Mouse (Mus musculus) limb, embryonic 10.5 days (tissue): ENCODE results near the gene Srcin1. TPM values are rescaled to one million over a fixed set of nuclear protein-coding genes. Genes with fewer than 3 reads are reported as not detected.

Source experiments
- DNase-seq: peaks from one replicate; pipeline ENCODE4 v3.0.0-alpha.2; 2017; ENCODE audit warnings: low spot score
- H3K27ac ChIP-seq: fragments of 300-500 bp; sonication (generic); 2 replicates; pipeline ENCODE4 v1.5.1; 2016; ENCODE audit warnings: mild to moderate bottlenecking
- H3K27me3 ChIP-seq: fragments of 300-500 bp; sonication (generic); 2 replicates; pipeline ENCODE4 v1.6.1; 2016; ENCODE audit warnings: low read depth, mild to moderate bottlenecking; ENCODE audit not compliant: poor library complexity, severe bottlenecking
- H3K36me3 ChIP-seq: fragments of 300-500 bp; sonication (generic); 2 replicates; pipeline ENCODE4 v1.6.1; 2016; ENCODE audit warnings: mild to moderate bottlenecking, moderate library complexity
- H3K4me1 ChIP-seq: fragments of 300-500 bp; sonication (generic); 2 replicates; pipeline ENCODE4 v1.6.1; 2016
- H3K4me3 ChIP-seq: fragments of 300-500 bp; sonication (generic); 2 replicates; pipeline ENCODE4 v1.5.1; 2016; ENCODE audit warnings: mild to moderate bottlenecking, moderate library complexity
- H3K9me3 ChIP-seq: fragments of 300-500 bp; sonication (generic); replicated peaks from 2 replicates; pipeline ENCODE4 v1.6.1; 2016; ENCODE audit warnings: mild to moderate bottlenecking
- WGBS: fragments of 180-500 bp; shearing (Covaris S2); methylation state at CpG from one replicate; pipeline ENCODE4 v1.1.7; 2016; 5-methylcytosine and 5-hydroxymethylcytosine counted together
- polyA plus RNA-seq: library from polyadenylated mRNA; unstranded; fragments of >200 nt; fragmentation: Nextera tagmentation; extraction: Ambion mirVana; gene quantifications from 2 replicates; pipeline ENCODE4 v1.2.1, GENCODE M21; 2016

Gene Srcin1
- 0.24 and 0.25 TPM in 2 replicates for polyA plus RNA-seq

DNA sequence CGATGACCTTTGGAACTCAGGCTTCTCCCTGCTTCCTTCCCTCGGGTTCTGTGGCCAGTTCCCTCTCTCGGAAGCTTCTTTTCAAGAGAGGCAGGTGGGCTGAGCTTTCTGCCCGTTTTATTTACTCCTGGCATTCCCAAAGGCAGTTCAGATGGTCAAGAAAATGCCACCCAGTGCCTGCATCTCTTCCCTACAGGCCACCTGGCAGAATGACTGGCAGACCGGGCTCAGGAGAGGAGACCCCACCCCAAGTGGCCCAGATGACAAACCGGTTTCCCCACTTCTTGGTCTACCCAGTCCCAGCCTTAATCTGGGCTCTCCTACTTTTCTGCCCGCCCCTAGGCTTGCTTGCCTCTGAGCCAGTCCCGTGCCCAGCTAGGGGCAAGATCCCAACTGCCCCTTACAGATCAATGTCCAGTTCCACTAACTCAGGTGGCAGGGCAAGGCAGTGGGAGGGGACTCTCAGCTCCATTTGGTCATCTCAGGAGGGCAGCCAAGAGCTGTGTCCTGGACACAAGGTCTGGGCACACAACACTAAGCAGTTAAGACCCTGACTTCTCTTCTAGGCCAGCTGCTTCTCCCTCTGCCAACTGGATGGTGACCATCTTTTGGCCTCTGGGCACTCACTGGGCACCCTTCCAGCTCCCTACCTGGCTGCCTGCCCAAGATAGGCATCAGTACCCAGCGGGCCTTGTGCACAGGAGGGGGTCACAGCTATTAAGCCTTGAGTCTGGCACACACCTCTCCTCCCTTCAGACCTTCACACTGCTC lies at the start of gene Srcin1:
Srcin1 (minus strand) TSS at position 51 of the 771 bp plus-strand sequence.
- H3K4me1 ChIP-seq, result peaks cover 46% of the 10 kb centered on the region
- H3K4me3 ChIP-seq, result peak within 1 kb of the TSS; percentile 78
- peaks cover 96% of the 10 kb centered on the region for H3K27me3 ChIP-seq
- no peaks in the 10 kb centered on the region for H3K9me3 ChIP-seq
- H3K36me3 ChIP-seq, result no peaks in the 10 kb centered on the region
- WGBS, result 25% methylated on average over 9 of the region's 9 CpGs
- H3K27ac ChIP-seq, result peak within 1 kb of the TSS; percentile 85
- DNase-seq, result no peak

DNA sequence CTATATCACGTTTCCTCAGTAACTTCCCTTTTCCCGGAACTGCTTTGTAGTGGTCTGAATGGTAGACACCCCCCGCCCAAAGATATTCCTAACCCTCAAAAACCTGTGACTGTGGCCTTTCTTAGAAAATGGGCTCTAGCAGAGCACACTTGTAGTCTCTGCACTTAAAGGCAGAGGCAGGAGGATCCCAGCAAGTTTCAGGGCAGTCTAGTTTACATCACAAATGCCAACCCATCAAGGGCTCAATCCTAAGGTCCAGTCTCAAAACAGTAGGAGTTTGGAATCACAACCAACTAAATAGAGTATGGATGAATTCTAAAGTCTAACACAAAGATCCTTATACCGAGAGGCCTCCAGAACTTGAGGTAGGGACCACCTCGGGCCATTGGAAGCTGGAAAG lies 49.6 kb upstream of the Srcin1 start:
- 78% methylated on average over 5 of the region's 5 CpGs for WGBS
- Histone ChIP-seq H3K27me3 (peaks cover 62% of the 10 kb centered on the region), H3K4me3 (no peak overlapping the region), H3K4me1 (peaks cover 47% of the 10 kb centered on the region), H3K27ac (no peak overlapping the region), H3K36me3 (no peaks in the 10 kb centered on the region), H3K9me3 (no peaks in the 10 kb centered on the region)
- DNase-seq, result no peak

DNA sequence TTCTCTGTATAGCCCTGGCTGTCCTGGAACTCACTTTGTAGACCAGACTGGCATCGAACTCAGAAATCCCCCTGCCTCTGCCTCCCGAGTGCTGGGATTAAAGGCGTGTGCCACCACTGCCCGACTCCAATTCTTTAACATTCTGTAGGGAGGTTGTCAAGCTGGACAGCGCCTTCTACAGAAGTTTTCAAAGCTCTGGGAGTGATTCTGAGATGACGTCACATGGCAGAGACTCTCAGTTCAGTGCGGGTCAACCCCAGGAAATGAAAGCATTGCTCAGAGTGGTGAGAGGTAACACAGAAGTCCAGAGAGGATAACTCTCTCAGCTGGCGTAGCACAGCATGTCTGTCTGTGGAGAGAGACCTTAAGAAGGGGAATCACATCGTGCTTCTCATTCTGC lies 47.2 kb upstream of the Srcin1 start:
- peaks cover 62% of the 10 kb centered on the region for H3K27me3 ChIP-seq
- H3K9me3 ChIP-seq, result no peaks in the 10 kb centered on the region
- no peak for DNase-seq
- no peak overlapping the region for H3K4me3 ChIP-seq
- H3K27ac ChIP-seq, result no peak overlapping the region
- WGBS, result 64% methylated on average over 9 of the region's 9 CpGs
- H3K4me1 ChIP-seq, result peaks cover 28% of the 10 kb centered on the region
- H3K36me3 ChIP-seq, result no peaks in the 10 kb centered on the region

DNA sequence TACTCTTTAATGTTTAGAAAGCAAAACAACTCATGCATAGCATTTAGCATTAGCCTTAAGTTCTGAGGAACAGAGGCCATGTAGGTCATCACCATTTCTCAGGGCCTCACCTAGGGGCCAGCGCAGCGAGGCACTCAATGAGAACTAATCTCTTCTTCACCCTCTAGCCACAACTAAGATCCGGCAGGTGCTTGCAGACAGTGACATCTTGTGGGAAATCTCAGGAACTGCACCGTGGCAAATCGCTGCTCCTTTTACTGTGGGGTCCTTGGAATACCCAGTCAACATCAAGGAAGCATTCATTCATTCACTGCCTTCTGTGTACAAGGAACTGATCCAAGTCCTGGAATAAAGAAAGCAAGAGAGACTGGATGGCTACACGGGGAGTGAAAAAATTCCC lies 46.5 kb upstream of the Srcin1 start:
- Histone ChIP-seq H3K9me3 (no peaks in the 10 kb centered on the region), H3K27me3 (peaks cover 62% of the 10 kb centered on the region), H3K4me1 (peaks cover 20% of the 10 kb centered on the region), H3K4me3 (no peak overlapping the region), H3K27ac (no peak overlapping the region), H3K36me3 (no peaks in the 10 kb centered on the region)
- WGBS, result 2% methylated on average over 6 of the region's 6 CpGs
- peak; percentile 81 for DNase-seq

DNA sequence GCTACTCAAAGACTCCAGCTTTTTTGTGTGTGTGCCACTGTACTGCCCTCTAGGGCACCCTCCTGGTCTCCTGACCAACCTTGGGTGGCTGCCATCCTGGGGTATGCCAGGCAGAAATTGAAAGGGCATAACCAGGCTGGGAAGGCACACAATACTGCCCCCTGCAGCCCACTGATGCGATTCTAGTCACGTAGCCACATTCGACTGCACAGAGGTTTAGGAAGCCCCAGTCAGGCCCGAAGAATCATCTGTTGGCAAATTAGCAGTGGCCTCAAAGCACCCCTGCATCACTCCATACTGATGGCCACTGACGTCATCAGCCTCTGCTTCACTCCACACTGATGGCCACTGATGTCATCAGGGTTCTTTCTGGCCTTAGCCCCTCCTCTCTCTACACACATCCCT lies 43.4 kb upstream of the Srcin1 start:
- Histone ChIP-seq H3K4me1 (peaks cover 3% of the 10 kb centered on the region; the same call in 1 of the 2 replicates), H3K9me3 (no peaks in the 10 kb centered on the region), H3K27me3 (peaks cover 52% of the 10 kb centered on the region), H3K4me3 (no peak overlapping the region), H3K36me3 (no peaks in the 10 kb centered on the region), H3K27ac (no peak overlapping the region)
- DNase-seq, result no peak
- WGBS, result 57% methylated on average over 5 of the region's 5 CpGs

DNA sequence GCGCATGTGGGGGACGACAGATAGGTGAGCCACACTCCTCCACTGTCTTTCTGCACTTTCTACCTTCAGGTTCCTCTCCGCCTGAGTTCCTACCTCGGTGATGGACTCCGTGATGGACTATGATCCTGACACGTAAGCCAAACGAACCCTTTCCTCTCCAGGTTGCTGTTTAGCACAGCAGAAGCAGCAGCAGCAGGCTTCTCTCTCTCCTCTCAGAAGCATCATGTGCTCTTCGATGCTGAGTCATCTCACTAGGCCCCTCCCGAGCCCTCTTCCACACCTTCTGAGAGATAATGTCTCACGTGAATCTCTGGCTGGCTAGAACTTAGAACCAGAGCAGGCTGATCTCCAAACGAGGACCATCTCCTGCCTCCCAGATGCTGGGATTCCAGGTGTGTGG lies 42.4 kb upstream of the Srcin1 start:
- 45% methylated on average over 11 of the region's 11 CpGs for WGBS
- H3K36me3 ChIP-seq, result no peaks in the 10 kb centered on the region

DNA sequence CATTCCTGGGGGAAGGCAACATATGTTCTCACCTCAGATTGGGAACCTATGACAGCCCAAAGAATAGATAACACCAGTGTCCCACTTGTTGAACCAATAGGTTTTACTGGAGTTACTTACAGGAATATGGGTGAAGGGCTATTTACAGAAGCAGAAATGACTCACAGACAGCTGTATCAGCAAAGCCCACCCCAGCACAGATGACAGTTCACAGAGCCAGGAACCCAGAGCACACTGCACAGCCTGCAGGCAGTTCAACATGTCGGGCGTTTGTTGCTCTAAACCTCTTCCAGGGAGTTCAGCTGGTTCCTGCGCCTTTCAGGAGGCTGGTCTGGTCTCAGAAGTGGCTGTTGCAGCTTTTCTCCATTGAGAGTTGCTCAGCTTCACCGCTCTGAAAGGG lies 39.3 kb upstream of the Srcin1 start:
- Histone ChIP-seq H3K27ac (no peak overlapping the region), H3K9me3 (no peaks in the 10 kb centered on the region), H3K27me3 (peaks cover 46% of the 10 kb centered on the region), H3K36me3 (no peaks in the 10 kb centered on the region), H3K4me1 (peaks cover 3% of the 10 kb centered on the region; the same call in 1 of the 2 replicates), H3K4me3 (no peak overlapping the region)
- no peak for DNase-seq
- WGBS, result 83% methylated on average over 4 of the region's 4 CpGs

More for the DNA sequence above, 42.4 kb upstream of the Srcin1 start:
- Histone ChIP-seq H3K9me3 (no peaks in the 10 kb centered on the region), H3K27ac (no peak overlapping the region), H3K27me3 (peaks cover 42% of the 10 kb centered on the region), H3K4me1 (peaks cover 3% of the 10 kb centered on the region; the same call in 1 of the 2 replicates), H3K4me3 (no peak overlapping the region)
- no peak for DNase-seq

DNA sequence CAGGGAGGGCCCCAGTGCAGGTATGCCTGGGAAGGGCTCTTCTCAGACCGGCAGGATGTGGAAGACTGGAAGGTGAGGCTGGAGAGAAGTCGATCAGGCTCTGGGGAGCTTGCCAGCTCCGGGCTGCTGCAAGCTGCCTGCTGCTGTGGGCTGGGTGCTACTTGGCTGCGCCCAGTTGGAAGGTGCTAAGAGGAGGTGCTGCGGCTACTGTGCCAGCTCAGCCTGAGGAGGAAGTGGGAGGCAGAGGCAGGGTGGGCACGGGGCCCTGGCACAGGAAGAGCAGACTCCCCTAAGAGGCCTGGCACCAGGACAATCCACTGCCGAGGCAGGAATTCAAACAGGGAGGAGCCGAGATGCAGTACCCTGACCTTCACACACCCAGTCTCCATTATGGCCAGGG lies 35.1 kb upstream of the Srcin1 start:
- Histone ChIP-seq H3K27me3 (peaks cover 11% of the 10 kb centered on the region; the same call in 1 of the 2 replicates), H3K4me3 (no peak overlapping the region), H3K36me3 (no peaks in the 10 kb centered on the region), H3K9me3 (no peaks in the 10 kb centered on the region), H3K27ac (no peak overlapping the region), H3K4me1 (no peaks in the 10 kb centered on the region)
- DNase-seq, result no peak
- 74% methylated on average over 8 of the region's 8 CpGs for WGBS

DNA sequence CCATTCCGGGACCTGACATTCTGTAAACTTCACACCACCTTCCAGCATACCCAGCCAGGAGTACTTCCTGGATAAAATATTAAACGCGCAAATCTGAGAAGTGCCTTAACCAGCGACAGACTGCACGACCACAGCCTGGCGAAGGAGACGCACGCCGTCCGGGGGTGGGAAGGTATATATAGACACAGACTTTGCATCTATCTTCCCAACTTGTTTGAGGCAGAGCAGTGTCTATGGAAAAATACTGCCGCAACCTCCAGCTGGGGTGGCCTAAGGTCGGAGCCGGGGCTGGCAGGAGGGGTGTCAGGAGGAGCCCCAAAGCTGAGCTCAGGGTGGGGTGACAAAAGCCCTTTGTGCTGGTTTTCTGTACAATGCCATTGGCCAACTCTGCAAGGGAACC lies 33.8 kb upstream of the Srcin1 start:
- 94% methylated on average over 13 of the region's 13 CpGs for WGBS
- Histone ChIP-seq H3K27me3 (peaks cover 9% of the 10 kb centered on the region; the same call in 1 of the 2 replicates), H3K4me3 (no peak overlapping the region), H3K27ac (no peak overlapping the region), H3K4me1 (no peaks in the 10 kb centered on the region), H3K36me3 (no peaks in the 10 kb centered on the region), H3K9me3 (no peaks in the 10 kb centered on the region)
- no peak for DNase-seq

DNA sequence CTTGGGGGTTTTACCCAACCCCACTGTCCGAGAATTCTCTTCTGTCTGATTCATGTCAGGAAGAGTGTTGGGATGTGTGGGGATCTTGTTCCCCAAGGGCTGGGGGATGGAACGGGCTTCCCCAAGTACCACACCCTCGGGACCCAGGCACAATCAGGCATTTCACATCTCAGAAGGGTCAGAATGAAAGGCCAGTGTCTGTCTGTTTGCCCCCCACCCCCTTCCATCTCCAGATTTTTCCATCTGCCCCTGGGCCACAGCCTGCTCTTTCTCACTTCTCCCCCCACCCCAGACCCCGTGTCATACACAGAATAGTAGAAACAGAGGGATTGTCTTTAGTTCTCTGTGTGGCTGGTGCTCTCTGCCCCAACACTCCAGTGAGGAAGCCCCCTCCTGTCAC lies 32.9 kb upstream of the Srcin1 start:
- Histone ChIP-seq H3K9me3 (no peaks in the 10 kb centered on the region), H3K4me3 (no peak overlapping the region), H3K36me3 (no peaks in the 10 kb centered on the region), H3K4me1 (no peaks in the 10 kb centered on the region), H3K27ac (no peak overlapping the region), H3K27me3 (peaks cover 9% of the 10 kb centered on the region; the same call in 1 of the 2 replicates)
- DNase-seq, result no peak
- WGBS, result 79% methylated on average over 4 of the region's 4 CpGs

DNA sequence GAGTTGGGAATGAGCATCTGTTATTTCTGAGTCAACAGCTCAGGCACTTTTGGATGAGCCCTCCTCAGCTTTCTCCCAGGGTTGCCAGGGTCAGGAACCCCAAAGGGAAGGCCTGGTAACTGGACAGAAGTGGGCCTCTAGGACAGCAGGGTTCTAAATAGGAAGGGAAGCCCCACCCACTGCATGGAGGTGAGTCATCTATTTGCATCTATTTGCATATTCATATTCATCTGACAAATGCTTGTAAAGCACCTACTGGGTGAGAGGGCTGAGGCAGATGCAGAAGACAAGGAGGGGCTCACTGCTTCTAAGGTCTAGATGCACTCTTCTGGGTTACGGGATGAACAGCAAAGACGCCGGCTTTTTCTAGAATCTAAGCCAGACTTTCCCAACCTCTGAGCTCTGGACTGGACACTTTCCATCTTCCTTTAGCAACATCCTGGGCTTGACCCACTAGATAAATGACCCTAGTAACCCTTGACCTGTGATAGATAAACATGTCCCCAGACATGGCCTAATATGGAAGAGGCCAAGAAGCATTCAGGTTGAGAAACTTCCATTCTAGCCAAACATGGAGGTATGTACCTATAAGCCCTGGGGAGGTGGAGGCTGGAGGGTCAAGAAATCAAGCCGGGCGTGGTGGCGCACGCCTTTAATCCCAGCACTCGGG lies 31.2 kb upstream of the Srcin1 start:
- 96% methylated on average over 8 of the region's 8 CpGs for WGBS
- DNase-seq, result no peak

DNA sequence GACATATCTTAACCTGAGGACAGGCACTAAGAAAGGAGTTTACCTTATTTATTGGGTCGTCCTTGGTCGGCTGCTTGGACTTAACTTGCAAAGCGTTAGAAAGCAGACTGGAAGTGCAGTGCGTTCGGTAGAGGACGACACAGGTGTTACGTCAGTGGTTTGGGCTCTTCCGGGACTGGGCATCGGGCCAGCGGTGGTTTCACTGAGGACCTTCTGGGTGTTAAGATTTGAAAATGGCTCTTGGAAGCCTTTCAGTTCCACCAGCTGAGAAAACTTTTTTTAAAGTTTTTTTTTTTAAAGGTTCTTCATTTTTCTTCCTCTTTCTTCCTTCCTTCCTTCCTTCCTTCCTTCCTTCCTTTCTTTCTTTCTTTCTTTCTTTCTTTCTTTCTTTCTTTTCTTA lies 27.9 kb upstream of the Srcin1 start:
- WGBS, result 78% methylated on average over 10 of the region's 10 CpGs
- Histone ChIP-seq H3K9me3 (no peaks in the 10 kb centered on the region), H3K4me1 (no peaks in the 10 kb centered on the region), H3K4me3 (no peak overlapping the region), H3K36me3 (no peaks in the 10 kb centered on the region), H3K27me3 (peaks cover 5% of the 10 kb centered on the region; the same call in 1 of the 2 replicates), H3K27ac (no peak overlapping the region)
- no peak for DNase-seq

More for the DNA sequence above, 31.2 kb upstream of the Srcin1 start:
- no peaks in the 10 kb centered on the region for H3K4me1 ChIP-seq
- no peaks in the 10 kb centered on the region for H3K9me3 ChIP-seq
- H3K27ac ChIP-seq, result no peak overlapping the region
- H3K36me3 ChIP-seq, result no peaks in the 10 kb centered on the region
- peaks cover 14% of the 10 kb centered on the region; the same call in 1 of the 2 replicates for H3K27me3 ChIP-seq
- H3K4me3 ChIP-seq, result no peak overlapping the region

DNA sequence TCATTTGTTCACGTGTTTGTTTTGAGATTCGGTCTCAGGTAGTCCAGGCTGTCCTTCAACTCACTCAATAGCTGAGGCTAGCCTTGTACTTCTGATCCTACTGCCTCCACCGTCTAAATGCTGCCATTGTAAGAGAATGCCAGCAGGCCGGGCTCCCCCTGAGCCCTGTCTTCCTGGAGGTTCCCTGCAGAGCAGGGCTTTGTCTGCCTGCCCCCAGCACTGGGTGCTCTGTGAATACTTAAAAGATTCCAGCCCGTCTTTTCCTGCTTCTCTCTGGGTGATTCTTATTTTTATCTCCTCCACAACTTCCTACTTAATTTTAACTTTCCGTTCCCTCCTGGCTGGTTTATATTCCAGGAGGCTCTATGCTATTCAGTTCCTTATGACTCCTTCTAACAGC lies 26.2 kb upstream of the Srcin1 start:
- no peak overlapping the region for H3K27ac ChIP-seq

More for the DNA sequence above, 26.2 kb upstream of the Srcin1 start:
- no peak for DNase-seq
- Histone ChIP-seq H3K36me3 (no peaks in the 10 kb centered on the region), H3K27me3 (peaks cover 5% of the 10 kb centered on the region; the same call in 1 of the 2 replicates), H3K9me3 (no peaks in the 10 kb centered on the region), H3K4me3 (no peak overlapping the region), H3K4me1 (no peaks in the 10 kb centered on the region)
- 47% methylated on average over 6 of the region's 6 CpGs for WGBS
